ENCODE assay signal across 8 mouse cellular contexts in genomic region chr7:63986407-63987182, GRCm38 (mm10). TPM values are rescaled to one million over a fixed set of nuclear protein-coding genes. Genes with fewer than 3 reads are reported as not detected.
DNase-seq lines count a peak whose midpoint lies in the region; ATAC-seq and TF ChIP-seq lines count a peak whose summit lies in the region.

No protein-coding gene starts in this region.

- TF ChIP-seq EP300 in lung, postnatal 0 days (IDR thresholded peaks at IDR 0.05), result no peak

- DNase-seq in ovary, postnatal 14 days (ENCODE audit: low spot score), result peak; percentile 17
- no peak for DNase-seq in ovary, postnatal 10 days (ENCODE audit: low spot score)
- peak; percentile 39 for DNase-seq in embryonic facial prominence, embryonic 10.5 days (ENCODE audit: low spot score)
- peak; percentile 46 for DNase-seq in hindbrain, embryonic 14.5 days (ENCODE audit: low spot score)
- peak; percentile 68 for DNase-seq in layer of hippocampus, adult 9-10 months (ENCODE audit: low spot score)
- DNase-seq in lung, postnatal 0 days (ENCODE audit: low spot score), result peak; percentile 46
- peak; percentile 63 for DNase-seq in right cerebral cortex, adult 18-20 months
- no peak for DNase-seq in B cell, adult 2 months

- peak overlapping the region; percentile 53 for H3K9ac ChIP-seq in hindbrain, embryonic 14.5 days
- H3K9ac ChIP-seq in lung, postnatal 0 days (replicated peaks; ENCODE audit: low read depth), result no peak overlapping the region

- H3K27me3 ChIP-seq in embryonic facial prominence, embryonic 10.5 days (replicated peaks; ENCODE audit: low read depth, poor library complexity, severe bottlenecking), result no peaks in the 10 kb centered on the region
- no peaks in the 10 kb centered on the region for H3K27me3 ChIP-seq in hindbrain, embryonic 14.5 days (ENCODE audit: control insufficient read depth, insufficient read depth, low read length)
- no peaks in the 10 kb centered on the region for H3K27me3 ChIP-seq in lung, postnatal 0 days (replicated peaks; ENCODE audit: insufficient read depth, low read length)

- H3K36me3 ChIP-seq in embryonic facial prominence, embryonic 10.5 days (replicated peaks), result no peaks in the 10 kb centered on the region
- no peaks in the 10 kb centered on the region for H3K36me3 ChIP-seq in hindbrain, embryonic 14.5 days (replicated peaks; ENCODE audit: control insufficient read depth, insufficient read depth)
- H3K36me3 ChIP-seq in lung, postnatal 0 days (ENCODE audit: insufficient read depth, low read length), result no peaks in the 10 kb centered on the region

- H3K4me3 ChIP-seq in embryonic facial prominence, embryonic 10.5 days, result no peak overlapping the region; the same call in 1 of the 2 replicates
- H3K4me3 ChIP-seq in hindbrain, embryonic 14.5 days (replicated peaks; ENCODE audit: low read length), result no peak overlapping the region
- no peak overlapping the region for H3K4me3 ChIP-seq in lung, postnatal 0 days (ENCODE audit: low read depth, low read length)

- WGBS in embryonic facial prominence, embryonic 10.5 days, result 26% methylated on average over 12 of the region's 12 CpGs
- 11% methylated on average over 12 of the region's 12 CpGs for WGBS in hindbrain, embryonic 14.5 days
- WGBS in lung, postnatal 0 days, result 55% methylated on average over 12 of the region's 12 CpGs

- peak; percentile 88 for ATAC-seq in hindbrain, embryonic 14.5 days (ENCODE audit: low FRiP score)
- ATAC-seq in lung, postnatal 0 days, result peak; percentile 67

- H3K9me3 ChIP-seq in embryonic facial prominence, embryonic 10.5 days, result no peaks in the 10 kb centered on the region
- H3K9me3 ChIP-seq in hindbrain, embryonic 14.5 days (ENCODE audit: control insufficient read depth, low read length), result no peaks in the 10 kb centered on the region
- no peaks in the 10 kb centered on the region for H3K9me3 ChIP-seq in lung, postnatal 0 days (ENCODE audit: low read length)

- peaks cover 20% of the 10 kb centered on the region for H3K4me1 ChIP-seq in embryonic facial prominence, embryonic 10.5 days
- H3K4me1 ChIP-seq in hindbrain, embryonic 14.5 days (replicated peaks; ENCODE audit: control insufficient read depth, insufficient read depth, low read length), result peaks cover 16% of the 10 kb centered on the region
- H3K4me1 ChIP-seq in lung, postnatal 0 days (ENCODE audit: insufficient read depth, low read depth, low read length), result no peaks in the 10 kb centered on the region

- peak overlapping the region; percentile 28 for H3K4me2 ChIP-seq in hindbrain, embryonic 14.5 days (replicated peaks)
- H3K4me2 ChIP-seq in lung, postnatal 0 days (replicated peaks; ENCODE audit: low read depth, low read length), result no peak overlapping the region

- no peak for TF ChIP-seq CTCF in lung, postnatal 0 days (IDR thresholded peaks at IDR 0.05)

- H3K27ac ChIP-seq in embryonic facial prominence, embryonic 10.5 days (replicated peaks), result peak overlapping the region; percentile 79
- H3K27ac ChIP-seq in hindbrain, embryonic 14.5 days, result peak overlapping the region; percentile 88
- H3K27ac ChIP-seq in lung, postnatal 0 days (ENCODE audit: low read length), result no peak overlapping the region

RNA-seq across cellular contexts. Expression of gene Klf13, which starts 47.9 kb away (rescaled TPM):
- 22.1 and 23.9 TPM in 2 replicates for polyA plus RNA-seq in embryonic facial prominence, embryonic 10.5 days (2016; fragmentation: Nextera tagmentation; extraction: Ambion mirVana)
- polyA plus RNA-seq in hindbrain, embryonic 14.5 days (2014; fragmentation: Nextera tagmentation; extraction: Ambion mirVana), result 25.2 and 25.4 TPM in 2 replicates
- polyA plus RNA-seq in lung, postnatal 0 days (2015; fragmentation: Nextera tagmentation; extraction: Ambion mirVana), result 78.2 and 89.0 TPM in 2 replicates

Comparison
In these comparisons a context has a peak if more than half of its experiments do, and no peak if none do; other contexts are left out.
1. DNase-seq: peak in ovary, postnatal 14 days (single experiment), embryonic facial prominence, embryonic 10.5 days (single experiment), hindbrain, embryonic 14.5 days (single experiment), layer of hippocampus, adult 9-10 months (single experiment), lung, postnatal 0 days (single experiment) and right cerebral cortex, adult 18-20 months (single experiment); none in ovary, postnatal 10 days (single experiment) and B cell, adult 2 months (0 of 2).